Mouse (Mus musculus) intestine, embryonic 16.5 days (tissue): Measurements from ENCODE around the gene Btnl2. TPM values are rescaled to one million over a fixed set of nuclear protein-coding genes. Genes with fewer than 3 reads are reported as not detected.

Source experiments
- ATAC-seq: fragments of 200-750 bp; cut with Nextera tagmentation; 2 replicates; pipeline ENCODE4 v1.8.0; 2017; ENCODE audit warnings: moderate TSS enrichment, moderate library complexity
- H3K27ac ChIP-seq: fragments of 300-500 bp; sonication (generic); 2 replicates; pipeline ENCODE4 v1.5.1; 2014; ENCODE audit warnings: mild to moderate bottlenecking, low read length
- H3K27me3 ChIP-seq: fragments of 300-500 bp; sonication (generic); replicated peaks from 2 replicates; pipeline ENCODE4 v1.6.1; 2014; ENCODE audit warnings: low read length, control low read depth, mixed read lengths; ENCODE audit not compliant: control insufficient read depth, insufficient read depth
- H3K36me3 ChIP-seq: fragments of 300-500 bp; sonication (generic); 2 replicates; pipeline ENCODE4 v1.6.1; 2014; ENCODE audit warnings: low read length, control low read depth; ENCODE audit not compliant: control insufficient read depth, insufficient read depth
- H3K4me1 ChIP-seq: fragments of 300-500 bp; sonication (generic); 2 replicates; pipeline ENCODE4 v1.6.1; 2014; ENCODE audit warnings: low read length, control low read depth, mixed read lengths; ENCODE audit not compliant: control insufficient read depth, insufficient read depth
- H3K4me2 ChIP-seq: fragments of 300-500 bp; sonication (generic); 2 replicates; pipeline ENCODE4 v1.6.1; 2014; ENCODE audit warnings: low read depth, low read length, control low read depth
- H3K4me3 ChIP-seq: fragments of 300-500 bp; sonication (generic); 2 replicates; pipeline ENCODE4 v1.5.1; 2014; ENCODE audit warnings: mild to moderate bottlenecking, low read length
- H3K9ac ChIP-seq: fragments of 300-500 bp; sonication (generic); 2 replicates; pipeline ENCODE4 v1.6.1; 2014; ENCODE audit warnings: low read depth, low read length
- H3K9me3 ChIP-seq: fragments of 300-500 bp; sonication (generic); 2 replicates; pipeline ENCODE4 v1.6.1; 2016; ENCODE audit warnings: low read length, control low read depth; ENCODE audit not compliant: control insufficient read depth
- WGBS: fragments of 180-500 bp; shearing (Covaris S2); extraction: QIAGEN DNeasy Blood & Tissue Kit; methylation state at CpG from one replicate; pipeline ENCODE4 v1.1.7; 2014; 5-methylcytosine and 5-hydroxymethylcytosine counted together
- polyA plus RNA-seq: library from polyadenylated mRNA; unstranded; fragments of >200 nt; fragmentation: Nextera tagmentation; extraction: Ambion mirVana; gene quantifications from 2 replicates; pipeline ENCODE4 v1.2.1, GENCODE M21; 2015

The Btnl2 gene
- polyA plus RNA-seq, 1 experiment from 2014 or later: 10.6 TPM

DNA sequence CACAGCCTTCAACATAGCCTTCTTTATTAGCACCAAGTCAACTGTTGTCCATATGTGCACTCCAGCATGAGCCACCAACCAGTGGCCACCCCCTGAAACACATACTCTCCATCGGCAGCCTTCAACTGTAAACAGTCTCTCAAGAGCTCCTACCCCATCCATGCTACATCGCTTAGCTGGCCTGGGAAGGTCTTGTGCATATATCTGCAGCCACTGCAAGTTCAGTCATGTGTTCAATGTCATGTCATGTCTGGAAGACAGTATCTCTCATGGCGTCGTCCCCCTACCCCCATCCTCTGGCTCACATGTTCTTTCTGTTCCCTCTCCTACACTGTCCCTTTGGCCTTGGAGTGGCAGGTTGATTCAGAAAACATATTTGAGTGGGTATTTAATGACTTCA lies 9.7 kb upstream of the Btnl2 start:
- Histone ChIP-seq H3K36me3 (no peaks in the 10 kb centered on the region), H3K9me3 (no peaks in the 10 kb centered on the region), H3K4me1 (no peaks in the 10 kb centered on the region), H3K27ac (no peak overlapping the region), H3K4me2 (no peak overlapping the region), H3K4me3 (no peak overlapping the region), H3K27me3 (no peaks in the 10 kb centered on the region; the same call in 1 of the 2 replicates), H3K9ac (no peak overlapping the region)
- 83% methylated on average over 4 of the region's 4 CpGs for WGBS
- ATAC-seq: no peak

DNA sequence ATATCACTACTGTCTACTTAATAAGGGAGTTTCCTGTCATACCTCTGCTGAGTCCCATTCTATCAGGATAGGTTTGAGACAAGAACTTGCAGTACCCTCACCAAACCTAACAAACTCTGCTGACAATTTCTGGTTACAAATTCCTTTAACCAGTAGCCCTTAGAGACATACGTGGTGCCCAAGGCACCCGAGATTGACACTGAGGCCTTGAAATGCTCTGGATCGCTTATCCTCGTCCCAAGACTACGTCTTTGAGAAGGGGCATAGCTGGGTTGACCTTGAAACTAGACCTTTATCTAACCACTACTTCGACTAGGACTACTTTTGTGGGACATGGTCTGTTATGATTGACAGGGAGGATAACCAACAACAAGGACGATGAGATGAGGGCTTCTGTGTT lies 9.1 kb upstream of the Btnl2 start:
- no peak overlapping the region for H3K4me2 ChIP-seq
- no peaks in the 10 kb centered on the region; the same call in none of the 2 replicates for H3K27me3 ChIP-seq
- no peak for ATAC-seq
- H3K9ac ChIP-seq: no peak overlapping the region
- H3K4me3 ChIP-seq: no peak overlapping the region
- no peaks in the 10 kb centered on the region for H3K4me1 ChIP-seq
- WGBS: 85% methylated on average over 7 of the region's 7 CpGs
- H3K9me3 ChIP-seq: no peaks in the 10 kb centered on the region
- H3K27ac ChIP-seq: no peak overlapping the region
- H3K36me3 ChIP-seq: no peaks in the 10 kb centered on the region

- H3K4me2 ChIP-seq: no peak overlapping the region
- no peaks in the 10 kb centered on the region; the same call in none of the 2 replicates for H3K27me3 ChIP-seq
- no peak for ATAC-seq
- WGBS: 74% methylated on average over 3 of the region's 3 CpGs
- H3K9me3 ChIP-seq: no peaks in the 10 kb centered on the region
- no peak overlapping the region for H3K27ac ChIP-seq
- H3K36me3 ChIP-seq: no peaks in the 10 kb centered on the region
- H3K4me1 ChIP-seq: no peaks in the 10 kb centered on the region
- H3K4me3 ChIP-seq: no peak overlapping the region
- H3K9ac ChIP-seq: no peak overlapping the region
These were observed 8.6 kb upstream of the Btnl2 start for GRCm38 (mm10) chr17:34346041-34346440.

GRCm38 (mm10) chr17:34347606-34348308 lies 6.9 kb upstream of the Btnl2 start:
- H3K4me3 ChIP-seq: no peak overlapping the region
- 67% methylated on average over 6 of the region's 6 CpGs for WGBS
- no peak for ATAC-seq

DNA sequence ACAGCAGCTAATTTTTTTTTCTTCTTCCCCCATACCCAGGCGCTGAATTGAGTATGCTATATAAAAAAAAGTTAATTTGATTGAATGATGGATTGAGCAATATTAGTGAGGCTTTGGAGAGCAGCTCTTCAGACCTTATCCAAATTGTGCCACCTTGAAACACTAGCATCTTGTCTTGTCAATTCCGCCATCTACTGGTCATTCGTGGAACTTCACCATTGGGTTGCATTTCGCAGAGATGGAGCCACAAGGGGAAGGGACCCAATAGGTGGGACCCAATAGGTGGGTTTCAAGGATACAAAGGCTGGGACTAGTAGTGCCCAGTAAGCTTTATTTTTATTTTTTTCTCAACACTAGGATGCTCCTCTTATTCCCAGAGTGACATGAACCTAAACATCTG lies 5.2 kb upstream of the Btnl2 start:
- Histone ChIP-seq H3K36me3 (no peaks in the 10 kb centered on the region), H3K9ac (no peak overlapping the region), H3K4me2 (no peak overlapping the region), H3K27me3 (no peaks in the 10 kb centered on the region; the same call in none of the 2 replicates), H3K4me1 (no peaks in the 10 kb centered on the region), H3K27ac (no peak overlapping the region), H3K4me3 (no peak overlapping the region), H3K9me3 (no peaks in the 10 kb centered on the region)
- ATAC-seq: no peak
- 6% methylated on average over 4 of the region's 4 CpGs for WGBS

More at GRCm38 (mm10) chr17:34347606-34348308, 6.9 kb upstream of the Btnl2 start:
- no peak overlapping the region for H3K27ac ChIP-seq
- H3K4me1 ChIP-seq: no peaks in the 10 kb centered on the region
- no peaks in the 10 kb centered on the region; the same call in none of the 2 replicates for H3K27me3 ChIP-seq
- no peaks in the 10 kb centered on the region for H3K36me3 ChIP-seq
- no peak overlapping the region for H3K9ac ChIP-seq
- no peak overlapping the region for H3K4me2 ChIP-seq
- H3K9me3 ChIP-seq: no peaks in the 10 kb centered on the region

DNA sequence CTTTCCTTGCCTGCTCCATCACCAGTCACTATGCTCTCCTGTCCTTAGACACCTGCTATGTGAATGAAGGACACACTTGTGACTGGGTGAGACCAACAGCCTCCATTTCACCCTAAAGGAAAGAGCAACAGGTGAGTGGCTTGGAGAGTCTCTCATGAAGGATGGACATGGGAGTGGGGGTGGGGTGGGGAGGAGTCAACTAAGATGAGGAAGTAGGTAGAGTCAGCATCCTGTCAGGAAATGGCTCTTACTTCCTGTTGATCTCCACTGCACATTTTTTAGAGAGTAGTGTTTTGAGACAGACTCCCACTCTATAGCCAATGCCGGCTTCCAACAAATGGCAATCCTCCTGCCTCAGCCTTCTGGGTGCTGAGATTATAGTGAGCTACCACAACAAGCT lies 318 bp downstream of the Btnl2 start:
- Histone ChIP-seq H3K4me1 (no peaks in the 10 kb centered on the region), H3K36me3 (no peaks in the 10 kb centered on the region), H3K9me3 (no peaks in the 10 kb centered on the region), H3K4me2 (peak overlapping the region; percentile 25; the same call in 1 of the 2 replicates), H3K9ac (no peak overlapping the region), H3K27me3 (no peaks in the 10 kb centered on the region; the same call in 1 of the 2 replicates), H3K27ac (peak overlapping the region; percentile 61), H3K4me3 (no peak overlapping the region)
- peak; percentile 63 for ATAC-seq
- 96% methylated on average over 1 of the region's 1 CpGs for WGBS

- Histone ChIP-seq H3K4me3 (no peak overlapping the region), H3K9me3 (no peaks in the 10 kb centered on the region), H3K4me2 (no peak overlapping the region), H3K27ac (no peak overlapping the region), H3K4me1 (no peaks in the 10 kb centered on the region), H3K36me3 (no peaks in the 10 kb centered on the region), H3K9ac (no peak overlapping the region), H3K27me3 (no peaks in the 10 kb centered on the region)
- WGBS: 82% methylated on average over 15 of the region's 15 CpGs
- ATAC-seq: no peak
These were observed 8.4 kb downstream of the Btnl2 start for GRCm38 (mm10) chr17:34362954-34363546.

GRCm38 (mm10) chr17:34363676-34364310 lies 9.2 kb downstream of the Btnl2 start:
- Histone ChIP-seq H3K27me3 (no peaks in the 10 kb centered on the region), H3K4me3 (no peak overlapping the region), H3K4me1 (no peaks in the 10 kb centered on the region), H3K4me2 (no peak overlapping the region), H3K9me3 (no peaks in the 10 kb centered on the region), H3K27ac (no peak overlapping the region), H3K36me3 (no peaks in the 10 kb centered on the region), H3K9ac (no peak overlapping the region)
- 86% methylated on average over 3 of the region's 3 CpGs for WGBS
- ATAC-seq: no peak

DNA sequence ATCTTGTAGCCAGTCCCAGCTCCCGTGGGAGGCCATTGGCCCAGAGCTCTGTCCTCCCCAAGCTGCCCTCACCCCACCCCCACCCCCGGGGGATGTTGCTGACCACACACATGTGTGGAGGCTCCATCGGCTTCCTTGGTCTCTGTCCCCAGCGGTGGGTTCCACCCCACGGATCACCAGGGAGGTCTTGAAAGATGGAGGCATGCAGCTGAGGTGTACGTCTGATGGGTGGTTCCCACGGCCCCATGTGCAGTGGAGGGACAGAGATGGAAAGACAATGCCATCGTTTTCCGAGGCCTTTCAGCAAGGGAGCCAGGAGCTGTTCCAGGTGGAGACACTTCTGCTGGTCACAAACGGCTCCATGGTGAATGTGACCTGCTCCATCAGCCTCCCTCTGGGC lies 10.4 kb downstream of the Btnl2 start:
- Histone ChIP-seq H3K4me3 (no peak overlapping the region), H3K27me3 (no peaks in the 10 kb centered on the region), H3K27ac (no peak overlapping the region), H3K9me3 (no peaks in the 10 kb centered on the region), H3K4me2 (no peak overlapping the region), H3K9ac (no peak overlapping the region), H3K4me1 (no peaks in the 10 kb centered on the region), H3K36me3 (no peaks in the 10 kb centered on the region)
- WGBS: 77% methylated on average over 10 of the region's 10 CpGs
- ATAC-seq: no peak
